Mouse (Mus musculus) liver, postnatal 0 days (tissue): ENCODE results near the gene Psmb3.

Source experiments
- CTCF ChIP-seq: sonication (generic); IDR thresholded peaks from 2 replicates; pipeline ENCODE4 v1.5.1; 2016; ENCODE audit warnings: antibody characterized with exemption, low read depth
- EP300 ChIP-seq: IDR thresholded peaks from 2 replicates; pipeline ENCODE4 v1.6.1; 2016; ENCODE audit warnings: antibody characterized with exemption, low read depth, mild to moderate bottlenecking

GRCm38 (mm10) chr11:97747773-97748172 lies 44.6 kb downstream of the Psmb3 start:
- TF ChIP-seq CTCF (no peak), EP300 (no peak)
